Mouse (Mus musculus) thymus, adult 2 months (tissue): Measurements from ENCODE around the gene Lpgat1.

Source experiments
- CTCF ChIP-seq: fragments of 200-500 bp; IDR thresholded peaks from 2 replicates; pipeline ENCODE4 v1.5.1; 2012; ENCODE audit warnings: mild to moderate bottlenecking, control low read depth, low read length, moderate library complexity, borderline replicate concordance; ENCODE audit not compliant: control insufficient read depth, poor library complexity, insufficient read depth; ENCODE audit errors: extremely low read depth
- POLR2A ChIP-seq: fragments of 200-500 bp; IDR thresholded peaks from 2 replicates; pipeline ENCODE4 v1.6.1; 2012; ENCODE audit warnings: mild to moderate bottlenecking, low read length, control low read depth, moderate library complexity; ENCODE audit not compliant: control insufficient read depth, poor library complexity, insufficient read depth; ENCODE audit errors: extremely low read depth

- TF ChIP-seq CTCF (no peak), POLR2A (no peak)
These were observed 62.8 kb downstream of the Lpgat1 start for GRCm38 (mm10) chr1:191780470-191780869.
